Mouse (Mus musculus) megakaryocyte, embryonic 14.5 days (primary cell): Measurements from ENCODE around the gene Clip4.

Experiments
- FLI1 ChIP-seq: IDR thresholded peaks from 2 replicates; pipeline ENCODE4 v1.6.1; 2012; ENCODE audit warnings: low read length, inconsistent platforms, mixed read lengths
- GATA1 ChIP-seq: IDR thresholded peaks from 3 replicates; pipeline ENCODE4 v1.6.1; 2012; ENCODE audit warnings: mixed read lengths, low read length, inconsistent platforms, borderline replicate concordance

DNA sequence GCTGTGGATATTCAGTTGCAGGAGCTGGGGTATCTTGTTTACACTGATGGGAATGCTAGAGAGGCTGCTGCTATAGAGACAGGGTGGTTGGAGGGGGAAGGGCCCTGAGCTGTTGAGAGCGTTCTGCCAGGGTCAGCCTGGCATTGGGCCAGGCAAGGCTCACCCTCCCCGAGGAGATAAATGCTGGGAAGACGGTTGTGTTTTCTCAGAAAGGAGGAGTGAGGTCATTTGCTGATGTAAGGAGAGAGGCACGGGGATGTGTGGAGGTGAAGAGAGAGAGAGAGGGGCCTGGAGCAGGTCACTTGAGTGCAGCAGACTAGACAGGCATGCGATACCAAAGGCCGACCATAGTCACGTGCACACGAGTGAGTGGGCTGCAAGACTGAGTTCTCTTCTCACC lies 42.8 kb downstream of the Clip4 start:
- TF ChIP-seq GATA1 (no peak), FLI1 (no peak)
